Mouse (Mus musculus): ENCODE results near the gene Zfp101.

Gene Zfp101

DNA sequence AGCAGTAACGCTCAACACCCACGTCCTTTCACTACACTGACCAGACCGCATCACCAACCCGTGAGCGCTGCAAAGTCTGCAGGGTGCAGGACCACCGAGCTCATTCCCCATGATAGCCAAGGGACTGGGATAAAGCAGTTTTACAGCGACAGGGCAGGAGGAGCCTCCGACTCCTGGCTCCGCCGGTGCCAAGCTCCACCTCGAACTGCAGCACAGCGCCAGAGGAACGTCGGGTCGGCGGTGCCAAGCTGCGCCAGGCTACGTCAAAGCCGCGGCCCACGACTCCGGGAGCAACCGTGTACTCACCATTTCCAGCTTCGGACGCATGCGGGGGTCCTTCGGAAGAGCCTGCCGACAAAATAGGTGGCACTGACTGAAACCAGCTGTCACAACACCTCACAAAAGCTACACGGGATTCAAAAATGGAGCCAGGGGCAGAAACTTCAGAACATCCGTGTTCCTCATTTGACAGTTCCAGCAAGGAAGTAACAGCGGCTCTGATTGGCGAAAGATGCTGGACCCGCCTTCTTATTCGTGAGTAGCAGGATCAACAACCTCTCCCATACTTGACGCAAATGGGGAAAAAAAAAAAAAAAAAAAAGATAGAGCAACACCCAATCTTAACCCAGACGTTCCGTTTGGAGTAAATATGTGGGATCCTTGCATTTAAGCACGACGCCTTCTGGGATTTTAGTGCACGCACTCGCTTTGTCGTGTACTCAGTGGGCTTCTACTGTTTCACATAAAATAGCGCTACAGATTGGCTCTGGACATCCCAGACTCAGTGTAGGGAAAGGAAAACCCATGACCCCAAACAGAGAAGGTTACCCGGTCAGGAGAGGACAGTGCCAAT is at the start of gene Zfp101:
Gene Zfp101, minus strand, starts transcription at position 460 of the 853 bp plus-strand sequence.
- peak; percentile 95 for DNase-seq (ENCODE audit: low read depth, low spot score)

DNA sequence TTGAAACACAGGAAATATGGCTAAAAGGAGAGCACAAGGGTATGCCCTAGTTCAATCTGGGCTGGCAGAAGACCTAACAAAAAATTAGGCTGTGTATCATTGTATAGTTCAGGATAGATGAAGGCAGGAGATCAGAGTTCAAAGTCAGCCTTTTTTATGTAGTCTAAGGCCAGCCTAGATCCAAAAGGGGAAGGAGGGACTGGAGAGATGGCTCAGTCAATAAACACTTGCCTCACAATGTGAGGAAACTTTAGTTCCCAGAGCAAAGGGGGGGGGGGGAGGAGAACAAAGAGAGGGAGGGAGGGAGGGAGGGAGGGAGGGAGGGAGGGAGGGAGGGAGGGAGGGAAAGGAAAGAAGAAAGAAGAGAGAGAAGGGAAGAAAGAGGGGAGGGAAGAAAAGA is 46.7 kb upstream of the Zfp101 start:
- DNase-seq (ENCODE audit: low read depth, low spot score): no peak

DNA sequence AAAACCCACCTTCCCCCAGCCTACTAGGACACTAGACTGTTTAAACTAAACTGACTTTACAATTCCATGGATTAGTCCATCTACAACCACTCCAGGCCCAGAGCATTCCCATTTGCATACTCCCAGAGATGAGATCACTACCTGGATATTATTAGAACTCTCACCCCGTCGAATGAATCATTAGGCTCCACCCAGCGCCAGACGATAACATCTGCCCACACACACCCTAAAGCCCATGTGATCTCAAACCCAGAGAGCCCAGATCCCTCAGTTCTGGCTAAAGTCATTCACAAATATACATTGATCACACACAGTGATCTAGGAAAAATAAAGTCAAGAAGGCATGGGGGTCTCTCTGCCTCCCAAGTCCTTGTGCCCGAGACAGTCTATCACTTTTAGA is 45.5 kb upstream of the Zfp101 start:
- no peak for DNase-seq (ENCODE audit: low read depth, low spot score)

DNA sequence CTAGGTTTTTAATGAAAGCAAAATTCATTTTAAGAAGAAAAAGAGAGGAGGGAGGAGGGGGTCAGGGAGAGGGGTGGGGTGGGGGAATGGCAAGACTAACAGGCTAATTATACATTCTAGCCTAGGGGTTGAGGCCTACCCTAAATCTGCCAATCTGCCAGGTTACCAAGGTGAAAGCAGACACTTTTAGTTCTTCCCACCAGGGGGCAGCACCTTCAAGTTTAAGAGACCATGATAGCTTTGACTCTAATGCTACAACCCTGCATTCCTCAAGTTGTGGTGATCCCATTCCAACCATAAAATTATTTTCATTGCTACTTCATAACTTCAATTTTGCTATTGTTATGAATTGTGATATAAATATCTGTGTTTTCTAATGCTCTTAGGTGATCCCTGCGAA is 44.7 kb upstream of the Zfp101 start:
- peak; percentile 16 for DNase-seq (ENCODE audit: low read depth, low spot score)

DNA sequence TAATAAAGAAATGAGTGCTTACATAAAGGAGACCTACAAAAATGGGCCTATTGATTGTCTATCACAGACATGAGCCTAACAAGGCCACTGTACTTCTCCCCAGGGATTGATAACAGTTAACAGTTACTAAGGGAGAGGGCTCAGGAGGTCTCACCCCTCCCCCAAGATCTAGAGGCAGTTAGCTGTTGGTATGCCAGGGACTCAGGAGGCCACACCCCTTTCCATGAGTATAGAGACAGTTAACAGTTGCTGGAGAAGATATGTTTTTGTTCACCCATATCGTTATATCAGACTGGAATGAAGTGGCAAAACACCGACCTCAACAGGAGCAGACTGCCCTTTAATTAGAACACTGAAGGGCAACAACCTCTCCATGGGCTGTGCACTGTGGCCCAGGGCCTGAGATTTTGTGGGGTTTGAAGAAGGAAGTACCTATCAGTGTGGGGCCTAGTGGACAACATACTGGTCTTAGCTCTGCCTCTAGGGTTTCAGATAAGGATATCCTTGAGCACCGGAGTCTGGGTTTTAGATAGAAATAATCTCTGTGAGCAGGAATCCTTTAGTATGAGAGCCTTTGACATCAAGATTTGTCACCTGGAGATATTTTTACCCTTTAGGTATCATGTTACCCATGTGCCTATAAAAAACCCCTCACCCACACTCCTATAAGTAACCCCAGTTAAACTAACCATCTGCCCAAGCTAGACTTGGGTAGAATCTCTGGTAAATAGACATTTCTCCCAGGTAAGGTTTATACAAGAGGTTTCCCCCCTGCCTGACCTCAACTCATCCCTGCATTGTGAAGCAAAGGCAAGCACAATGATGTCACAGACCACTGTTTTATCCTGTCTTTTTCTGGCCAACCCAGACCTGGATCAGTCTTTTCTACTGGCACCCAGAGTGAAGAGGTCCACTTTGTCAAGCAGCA is 37.8 kb upstream of the Zfp101 start, which contains the start of gene Actl9:
Gene Actl9, plus strand, starts transcription at position 878 of the 928 bp plus-strand sequence.
- no peak for DNase-seq (ENCODE audit: low read depth, low spot score)

DNA sequence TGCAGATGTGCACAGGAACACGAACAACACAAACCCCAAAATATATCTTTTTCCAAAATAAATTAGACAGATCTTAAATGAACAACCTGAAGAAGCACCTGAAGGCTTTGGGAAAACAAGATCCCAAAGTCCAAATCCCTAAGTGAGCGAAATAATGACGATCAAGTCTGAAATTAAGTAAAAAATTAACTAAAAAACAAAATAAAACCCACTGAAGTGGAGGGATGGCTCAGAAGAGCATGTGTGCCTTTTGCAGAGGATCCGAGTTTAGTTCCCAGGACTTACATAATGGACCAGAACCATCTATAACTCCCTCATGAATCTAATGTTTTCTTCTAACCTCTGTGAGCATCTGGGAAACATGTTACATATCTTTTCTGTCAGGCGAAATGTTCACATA is 2.2 kb downstream of the Zfp101 start:
- no peak for DNase-seq (ENCODE audit: low read depth, low spot score)

DNA sequence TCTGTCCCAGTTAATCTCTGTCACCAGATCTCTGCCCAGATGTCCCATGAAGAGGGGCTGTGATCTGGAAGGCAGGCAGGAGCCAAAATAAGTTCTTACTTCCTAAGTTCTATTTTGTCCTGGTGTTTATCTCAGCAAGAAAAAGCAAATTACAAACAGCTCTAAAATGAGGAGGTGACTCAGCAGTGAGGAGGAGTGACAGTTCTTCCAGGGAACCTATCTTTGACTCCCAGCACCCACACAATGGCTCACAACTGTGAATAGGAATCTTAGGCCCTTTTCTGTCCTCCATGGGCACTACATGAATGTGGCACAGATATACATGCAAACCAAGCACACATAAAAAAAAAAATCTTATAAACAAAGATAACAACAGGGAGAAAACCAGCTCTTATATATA is 8.7 kb downstream of the Zfp101 start:
- DNase-seq (ENCODE audit: low read depth, low spot score): no peak

DNA sequence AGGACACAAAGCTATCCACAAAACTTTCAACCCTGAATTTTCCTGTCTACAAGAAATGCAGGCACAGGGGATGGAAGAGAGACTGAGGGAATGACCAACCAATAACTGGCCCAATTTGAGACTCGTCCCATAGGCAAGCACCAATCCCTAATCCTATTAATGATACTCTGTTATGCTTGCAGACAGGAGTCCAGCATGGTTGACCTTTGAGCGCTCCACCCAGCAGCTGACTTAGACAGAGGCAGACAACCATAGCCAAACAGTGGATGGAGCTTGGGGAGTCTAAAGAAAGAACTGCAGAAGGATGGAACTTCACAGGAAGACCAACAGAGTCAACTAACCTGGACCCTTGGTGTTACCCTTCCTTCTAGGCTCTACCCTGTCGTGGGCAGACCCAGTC is 21.6 kb downstream of the Zfp101 start:
- no peak for DNase-seq (ENCODE audit: low read depth, low spot score)

DNA sequence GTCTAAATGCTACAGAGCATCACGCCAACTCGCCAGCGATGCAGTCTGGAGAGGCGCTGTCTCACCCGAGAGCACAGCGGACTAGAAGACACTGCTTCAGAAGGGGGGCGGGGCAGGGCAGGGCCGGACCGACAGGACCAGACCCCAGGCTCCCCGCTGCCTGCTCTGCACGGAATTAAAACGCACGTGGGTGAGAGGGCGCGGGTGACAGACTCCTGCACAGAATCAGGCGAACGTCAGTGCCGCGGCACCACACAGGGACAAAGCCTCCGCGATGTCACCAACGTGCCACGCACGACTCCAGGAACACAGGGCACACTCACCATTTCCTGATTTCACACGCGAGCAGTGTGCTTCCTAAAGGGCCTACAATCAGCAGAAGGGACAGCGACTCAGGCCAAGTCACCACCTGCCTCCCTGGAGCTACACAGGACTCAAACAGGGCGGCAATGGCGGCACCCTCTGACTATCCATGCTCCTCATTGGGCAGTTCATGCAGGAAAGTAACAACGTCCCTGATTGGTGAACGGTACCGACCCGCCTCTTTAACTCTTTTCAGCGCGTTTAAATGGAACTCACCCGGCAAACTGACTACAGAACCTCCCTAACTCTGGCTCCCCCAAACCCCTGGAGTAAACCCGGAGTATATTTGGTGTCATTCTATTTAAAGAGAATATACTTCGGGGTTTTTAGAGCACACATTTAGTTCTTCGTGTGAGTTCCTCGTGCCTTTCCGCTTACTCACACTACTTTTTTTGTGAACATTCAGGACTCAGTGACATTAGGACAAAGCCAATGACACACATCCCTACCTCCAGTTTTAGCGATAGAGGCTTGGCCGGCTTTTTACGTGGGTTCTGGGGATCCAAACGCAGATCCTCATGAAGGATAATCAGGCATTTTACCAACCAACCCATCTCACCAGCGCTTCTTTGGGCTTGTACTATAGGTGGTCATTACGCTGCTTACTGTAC is 35.7 kb downstream of the Zfp101 start, which contains the start of gene Zfp81:
Gene Zfp81, minus strand, starts transcription at position 468 of the 974 bp plus-strand sequence.
- peak; percentile 85 for DNase-seq (ENCODE audit: low read depth, low spot score)

DNA sequence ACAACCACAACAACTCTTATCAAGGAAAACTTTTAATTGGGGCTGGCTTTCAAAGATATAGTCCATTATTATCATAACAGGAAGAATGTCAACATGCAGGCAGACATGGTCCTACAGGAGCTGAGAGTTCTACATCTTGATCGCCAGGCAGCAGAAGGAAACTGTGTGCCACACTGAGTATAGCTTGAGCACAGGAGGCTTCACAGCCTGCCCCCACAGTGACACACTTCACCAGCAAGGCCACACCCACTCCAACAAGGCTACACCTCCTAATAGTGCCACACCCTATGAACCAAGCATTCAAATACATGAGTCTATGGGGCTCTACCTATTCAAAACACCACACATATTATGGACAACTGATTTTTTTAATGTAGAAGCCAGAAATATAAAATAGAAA is 41.5 kb downstream of the Zfp101 start:
- DNase-seq (ENCODE audit: low read depth, low spot score): no peak

Data from brain, embryonic 18.5 days (tissue).